Mouse (Mus musculus) heart, postnatal 10 days (tissue): ENCODE measurements at regions not wholly inside any gene's neighbourhood (a gene's known extent, or its start where the extent isn't known, plus 50 kb on each side); places are given as distances from the start of the nearest gene placed in this dataset.

Experiments
- DNase-seq, 2 experiments: peaks; one replicate each; pipeline ENCODE4 v3.0.0; 2021
- intact Hi-C: fragments of 180-260 bp; cut with DNase I; formaldehyde crosslinking; loops from one replicate; pipeline ENCODE4 v1.15.1; 2025

DNA sequence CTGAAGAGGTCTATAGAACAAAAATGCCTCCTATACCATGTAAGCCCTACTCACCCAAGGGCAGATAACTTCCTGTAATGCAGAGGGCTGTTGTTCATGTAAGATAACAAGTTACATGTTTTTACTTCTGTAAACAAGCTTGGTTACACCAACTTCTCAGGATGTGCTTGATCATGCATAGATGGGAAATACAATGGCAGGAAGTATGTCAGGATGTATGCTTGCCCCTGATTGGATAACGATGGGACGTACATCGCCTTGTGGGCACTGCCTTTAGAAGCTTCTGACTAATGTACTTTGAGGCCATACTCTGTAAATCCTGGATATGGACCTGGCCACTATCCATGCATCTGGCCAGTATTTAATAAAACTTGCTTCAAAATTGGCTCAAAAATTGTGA, 69.2 kb upstream of the Pde3b start:
- intact Hi-C loops = no loop called here
- no peak for DNase-seq

DNA sequence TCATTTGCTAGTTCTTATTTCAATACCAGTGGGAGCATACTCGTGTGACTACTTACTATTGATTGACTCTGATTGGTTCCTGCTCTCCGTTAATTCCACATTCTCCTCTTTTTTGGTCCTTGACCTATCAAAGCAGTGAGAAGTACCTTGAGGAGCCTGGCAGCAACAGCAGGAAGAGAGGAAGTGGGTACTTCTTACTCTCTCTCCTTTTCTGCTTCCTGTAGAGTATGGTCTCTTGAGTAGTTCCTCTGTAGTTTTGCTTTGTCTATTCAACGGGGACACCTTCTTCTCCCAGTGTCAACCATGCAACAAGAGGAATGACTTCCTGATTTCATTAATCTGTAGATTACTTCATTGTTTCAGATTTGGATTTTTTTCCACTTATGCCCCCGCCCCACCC, 68.1 kb upstream of the Pde3b start:
- DNase-seq = no peak
- intact Hi-C loops = no loop called here

DNA sequence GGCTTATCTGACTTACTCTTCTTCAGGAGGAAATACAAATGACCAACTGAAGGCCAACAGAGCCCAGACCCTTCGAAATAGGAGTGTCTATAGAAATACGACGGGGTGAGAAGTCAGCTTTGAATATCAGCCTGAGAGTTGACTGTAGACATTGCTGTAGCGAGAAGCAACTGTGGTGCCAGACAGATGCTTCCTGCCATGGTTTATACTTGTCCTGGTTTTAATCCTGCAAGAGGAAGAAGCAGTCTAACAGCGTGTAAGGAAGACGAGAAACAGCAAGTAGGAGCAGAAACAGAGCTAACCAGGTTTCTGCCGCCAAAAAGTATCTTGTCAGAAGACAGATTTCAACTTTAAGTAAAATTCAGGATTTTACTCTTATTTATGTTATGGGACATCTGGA, 64.1 kb upstream of the Pde3b start:
- intact Hi-C loops = no loop called here

DNA sequence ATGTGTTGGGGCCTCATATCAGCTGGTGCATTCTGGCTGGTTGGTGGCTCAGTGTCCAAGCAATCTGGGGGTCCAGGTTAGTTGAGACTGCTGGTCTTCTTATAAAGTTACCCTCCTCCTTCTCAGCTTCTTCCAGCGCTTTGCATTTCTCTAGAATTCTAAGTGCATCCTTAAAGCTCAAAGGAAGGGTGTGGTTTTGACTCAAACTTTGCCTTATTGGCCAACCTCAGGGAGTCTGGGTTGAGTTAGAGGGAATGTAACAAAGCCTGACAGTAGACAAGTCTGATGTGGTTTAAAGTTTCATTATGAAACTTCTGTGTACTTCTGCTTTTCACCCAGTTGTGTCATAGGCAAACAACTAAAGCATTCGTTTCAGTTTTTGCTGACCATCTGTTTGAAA, 58.7 kb upstream of the Pde3b start:
- peak in 1 of 2 experiments; percentile 5 for DNase-seq
- intact Hi-C loops = no loop called here

More for the DNA sequence above, 64.1 kb upstream of the Pde3b start:
- no peak for DNase-seq

DNA sequence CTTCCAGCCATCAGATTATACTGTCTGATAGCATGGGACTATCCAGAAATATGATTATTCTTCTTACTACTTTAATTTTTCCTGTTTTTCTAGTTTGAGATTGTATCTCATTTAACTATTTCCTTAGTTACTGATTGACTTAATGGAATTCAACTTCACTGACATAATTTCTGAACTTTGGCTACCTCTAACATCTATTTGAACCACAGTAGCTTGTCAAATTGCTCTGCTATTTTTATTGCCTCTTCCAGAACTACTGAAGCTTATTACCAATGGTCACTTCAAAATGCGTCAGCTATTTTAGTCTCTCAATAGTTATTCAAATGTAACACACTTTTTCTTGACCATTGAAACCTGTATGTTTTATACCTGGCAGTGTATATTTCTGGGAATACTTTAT, 52.9 kb upstream of the Pde3b start:
- no peak for DNase-seq
- intact Hi-C loops = no loop called here

DNA sequence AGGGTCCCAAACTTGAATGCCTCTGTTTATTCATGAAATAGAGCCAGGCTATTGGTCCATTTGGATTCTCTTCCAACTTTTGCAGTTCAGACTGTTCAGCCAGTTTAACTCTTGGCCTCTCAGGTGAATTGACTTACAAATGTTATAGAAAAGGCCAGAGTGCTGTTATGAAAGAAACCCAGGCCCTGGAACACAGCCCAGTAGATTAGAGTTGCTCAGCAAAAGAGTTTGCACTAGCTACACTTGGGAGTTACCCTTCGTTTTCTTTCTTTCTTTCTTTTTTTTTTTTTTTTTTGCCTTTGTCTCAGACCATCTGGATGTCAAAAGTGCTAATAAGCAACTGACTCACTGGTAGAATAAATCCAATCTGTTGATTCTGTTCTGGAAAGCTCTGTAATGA, 51.0 kb upstream of the Pde3b start:
- peak; percentile 12 to 15 for DNase-seq
- intact Hi-C loops = no loop called here
